Mouse (Mus musculus) testis, adult 2 months (tissue): ENCODE measurements around the gene Papss1.

Experiments used
- CTCF ChIP-seq: fragments of 200-500 bp; IDR thresholded peaks from 2 replicates; pipeline ENCODE4 v1.5.1; 2012; ENCODE audit warnings: low read depth, mild to moderate bottlenecking, inconsistent platforms, low read length, moderate library complexity; ENCODE audit not compliant: control insufficient read depth, insufficient read depth, insufficient replicate concordance
- POLR2A ChIP-seq: fragments of 200-500 bp; IDR thresholded peaks from 2 replicates; pipeline ENCODE4 v1.6.1; 2012; ENCODE audit warnings: low read depth, mild to moderate bottlenecking, inconsistent platforms, low read length, moderate library complexity; ENCODE audit not compliant: control insufficient read depth

DNA sequence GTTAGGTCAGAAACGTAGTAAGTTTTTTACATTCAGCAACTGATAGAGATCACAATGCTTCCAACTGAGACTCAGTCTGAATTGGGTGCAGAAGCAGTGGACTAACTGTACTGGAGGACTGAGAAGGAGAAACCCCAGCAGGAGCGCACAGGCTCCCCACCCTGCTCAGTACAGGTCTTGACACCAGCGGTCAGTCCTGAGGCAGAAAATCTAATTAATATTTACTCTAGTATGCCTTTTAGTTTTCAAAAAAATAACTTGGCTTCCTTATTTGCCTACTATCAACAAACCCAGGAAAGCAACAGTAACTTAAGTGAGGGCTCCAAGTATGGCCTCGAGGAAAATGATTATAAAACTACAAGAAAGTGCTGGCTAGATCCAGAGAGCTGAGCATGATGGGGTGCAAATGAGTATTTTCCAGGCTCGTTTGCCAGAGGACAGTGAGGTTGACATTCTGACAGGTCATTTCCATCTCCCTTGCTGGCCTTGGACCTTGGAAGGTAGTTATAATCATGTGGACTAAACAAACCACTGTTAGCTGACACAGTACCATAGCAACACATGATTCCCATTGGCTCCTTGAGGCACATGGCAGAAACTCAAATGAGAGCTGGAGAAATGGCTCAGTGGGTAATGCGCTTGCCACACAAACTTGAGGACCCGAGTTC is 48.1 kb upstream of the Papss1 start:
- no peak for TF ChIP-seq POLR2A
- TF ChIP-seq CTCF: no peak
